Mouse (Mus musculus) cerebellum, postnatal 25 days (tissue): Measurements from ENCODE around the gene Tnks1bp1.

ENCODE experiments used
- DNase-seq, 2 experiments: peaks; one replicate each; pipeline ENCODE4 v3.0.0; 2021; ENCODE audit warnings: mixed read lengths in 2 of 2

Tnks1bp1 gene

DNA sequence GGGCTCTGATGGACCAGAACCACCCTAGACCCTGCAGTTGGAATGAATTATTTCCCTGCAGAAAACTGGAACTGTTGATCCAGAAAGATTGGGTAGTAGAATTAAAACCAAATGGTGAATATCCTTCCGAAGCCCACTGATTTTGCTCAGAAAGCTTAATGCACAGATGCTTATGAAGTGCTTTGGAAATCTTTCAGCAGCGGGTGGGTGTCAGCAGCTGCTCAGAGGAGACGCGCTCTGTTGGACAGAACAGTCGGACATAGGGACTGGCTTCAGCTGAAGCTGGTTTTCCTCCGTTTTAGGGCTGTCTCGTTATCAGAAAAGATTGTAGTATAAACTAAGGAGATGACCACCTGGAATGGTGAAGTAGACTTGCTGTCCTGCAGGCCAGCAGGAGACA is 4.2 kb upstream of the Tnks1bp1 start:
- no peak for DNase-seq

- no peak for DNase-seq
Measured at GRCm38 (mm10) chr2:85046222-85046621, 1.6 kb upstream of the Tnks1bp1 start.

DNA sequence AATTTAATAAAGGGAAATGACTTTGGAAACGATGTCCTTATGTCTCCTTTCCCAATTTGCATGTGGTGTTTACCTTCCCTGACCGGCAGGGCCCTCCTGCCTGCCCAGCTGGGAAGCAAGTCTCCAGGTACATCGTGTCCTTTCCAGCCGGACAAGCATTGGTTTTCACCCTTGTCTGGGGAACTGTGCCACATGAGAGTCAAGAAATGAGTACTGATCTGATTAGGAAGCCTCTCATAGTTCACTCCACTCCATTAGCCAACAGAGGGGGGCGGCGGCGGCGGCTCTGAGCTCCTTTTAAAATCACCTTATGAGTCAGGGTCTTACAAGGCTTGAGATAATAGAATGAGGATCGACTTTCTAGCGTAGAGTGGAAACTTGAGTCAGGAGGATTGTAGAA is 741 bp upstream of the Tnks1bp1 start:
- DNase-seq, result no peak

- peak; percentile 62 to 67 for DNase-seq
Measured at GRCm38 (mm10) chr2:85048168-85048751, 438 bp downstream of the Tnks1bp1 start.

GRCm38 (mm10) chr2:85049277-85049676 is 1.5 kb downstream of the Tnks1bp1 start:
- DNase-seq, result no peak

DNA sequence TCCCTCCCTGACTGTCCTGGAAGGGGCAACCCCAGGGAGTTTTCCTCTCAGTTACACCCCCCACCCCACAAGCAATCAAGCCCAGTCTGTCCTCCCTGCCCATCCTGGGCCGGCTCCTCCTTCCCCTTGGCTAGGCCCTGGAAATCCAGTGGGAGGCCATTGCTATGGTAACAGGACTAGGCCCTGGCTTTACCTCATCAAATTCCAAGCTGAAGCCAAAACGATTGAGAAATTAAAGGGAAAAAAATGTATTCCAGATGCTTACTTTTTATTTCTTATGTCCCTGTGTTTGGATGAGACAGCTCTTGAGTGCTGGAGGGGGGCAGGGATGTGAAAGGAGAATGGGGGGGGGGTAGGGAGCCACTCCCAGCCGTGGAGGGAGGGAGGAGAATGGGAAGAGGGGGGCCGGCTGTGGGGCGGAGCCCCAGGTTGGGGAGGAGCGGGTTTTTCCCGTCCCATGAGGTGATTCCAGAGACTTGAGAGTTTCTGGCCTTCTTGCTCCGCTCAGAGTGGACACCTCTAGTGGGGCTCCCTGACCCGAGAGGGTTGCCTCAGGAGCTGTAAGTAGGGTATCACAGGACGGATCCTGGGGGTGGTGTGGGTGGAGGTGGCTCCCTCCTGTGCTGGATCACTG is 2.3 kb downstream of the Tnks1bp1 start:
- peak in 1 of 2 experiments; percentile 26 for DNase-seq

GRCm38 (mm10) chr2:85050746-85051145 is 2.9 kb downstream of the Tnks1bp1 start:
- DNase-seq, result peak in 1 of 2 experiments; percentile 32

DNA sequence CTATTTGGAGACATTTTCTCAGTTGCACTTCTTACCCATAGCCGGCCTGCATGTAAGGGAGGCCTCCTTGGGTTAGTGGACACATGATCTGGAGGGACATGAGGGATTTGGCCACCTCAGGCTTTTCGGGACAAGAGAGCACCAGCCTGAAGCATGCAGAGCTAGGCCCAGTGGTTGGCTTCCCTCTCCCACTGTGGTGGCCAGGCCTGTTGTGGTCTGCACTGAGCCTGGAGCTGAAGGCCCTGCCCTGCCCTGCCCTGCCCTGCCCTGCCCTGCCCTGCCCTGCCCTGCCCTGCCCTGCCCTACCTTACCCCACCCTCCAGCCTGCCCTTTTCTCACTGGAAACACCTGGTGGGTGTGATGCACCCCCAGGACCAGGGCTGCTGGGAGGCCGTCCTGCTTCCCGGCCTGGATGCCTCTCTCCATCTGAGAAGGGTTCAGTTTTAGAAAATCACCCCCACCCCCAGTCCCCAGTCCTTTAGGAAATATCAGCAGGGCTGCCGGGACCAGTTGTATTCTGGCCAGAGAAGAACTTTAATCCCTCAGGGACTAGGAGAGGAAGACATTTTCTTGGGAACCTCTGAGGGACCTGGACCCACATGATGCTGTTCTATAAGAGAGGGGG is 5.5 kb downstream of the Tnks1bp1 start:
- no peak for DNase-seq

- no peak for DNase-seq
Measured at GRCm38 (mm10) chr2:85056711-85057110, 8.9 kb downstream of the Tnks1bp1 start.

GRCm38 (mm10) chr2:85059677-85060076 is 11.9 kb downstream of the Tnks1bp1 start:
- no peak for DNase-seq

DNA sequence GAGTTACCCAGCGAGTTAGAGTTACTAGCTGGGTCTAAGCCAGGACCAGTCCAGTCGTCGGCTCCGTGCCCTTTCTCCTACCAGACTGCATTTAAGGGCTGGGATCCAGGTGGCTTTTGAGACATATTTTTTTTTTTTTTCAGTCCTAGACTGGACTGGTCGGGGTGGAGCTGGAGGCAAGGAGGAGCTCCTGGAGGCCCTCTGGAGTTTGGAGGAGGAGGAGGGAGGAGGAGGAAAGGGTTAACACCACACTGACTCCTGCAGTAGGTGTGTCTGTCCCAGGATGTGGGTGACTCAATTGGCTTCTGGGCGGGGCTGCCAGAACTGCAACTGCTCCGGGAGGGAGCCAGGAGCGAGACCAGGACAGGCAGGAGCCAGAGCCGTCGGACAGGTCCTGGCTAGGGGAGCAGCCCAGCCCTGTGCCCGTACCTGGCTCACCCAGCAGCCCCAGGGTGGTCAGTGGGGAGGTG is 12.8 kb downstream of the Tnks1bp1 start:
- DNase-seq, result no peak

DNA sequence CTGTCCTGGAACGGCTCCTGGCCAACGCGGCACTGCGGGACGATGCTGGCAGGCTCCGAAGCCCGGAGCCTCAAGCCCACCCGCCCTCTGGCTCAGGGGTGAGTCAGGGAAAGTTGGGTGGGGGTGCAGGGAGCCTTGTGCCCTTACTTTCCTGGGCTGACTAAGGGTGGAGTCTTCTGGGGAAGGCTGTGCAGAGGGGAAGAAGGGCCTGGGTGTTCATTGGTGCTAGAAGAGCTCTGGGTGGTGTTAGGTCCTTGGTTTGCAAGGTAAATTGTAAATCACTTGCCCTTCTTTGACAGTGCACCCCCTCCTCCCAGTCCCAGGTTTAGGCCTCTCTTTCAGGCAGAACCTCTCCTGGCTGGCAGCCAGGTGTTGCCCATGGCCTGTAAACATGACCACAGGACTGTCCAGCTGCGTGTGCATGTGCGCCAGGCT is 13.3 kb downstream of the Tnks1bp1 start:
- DNase-seq, result no peak

DNA sequence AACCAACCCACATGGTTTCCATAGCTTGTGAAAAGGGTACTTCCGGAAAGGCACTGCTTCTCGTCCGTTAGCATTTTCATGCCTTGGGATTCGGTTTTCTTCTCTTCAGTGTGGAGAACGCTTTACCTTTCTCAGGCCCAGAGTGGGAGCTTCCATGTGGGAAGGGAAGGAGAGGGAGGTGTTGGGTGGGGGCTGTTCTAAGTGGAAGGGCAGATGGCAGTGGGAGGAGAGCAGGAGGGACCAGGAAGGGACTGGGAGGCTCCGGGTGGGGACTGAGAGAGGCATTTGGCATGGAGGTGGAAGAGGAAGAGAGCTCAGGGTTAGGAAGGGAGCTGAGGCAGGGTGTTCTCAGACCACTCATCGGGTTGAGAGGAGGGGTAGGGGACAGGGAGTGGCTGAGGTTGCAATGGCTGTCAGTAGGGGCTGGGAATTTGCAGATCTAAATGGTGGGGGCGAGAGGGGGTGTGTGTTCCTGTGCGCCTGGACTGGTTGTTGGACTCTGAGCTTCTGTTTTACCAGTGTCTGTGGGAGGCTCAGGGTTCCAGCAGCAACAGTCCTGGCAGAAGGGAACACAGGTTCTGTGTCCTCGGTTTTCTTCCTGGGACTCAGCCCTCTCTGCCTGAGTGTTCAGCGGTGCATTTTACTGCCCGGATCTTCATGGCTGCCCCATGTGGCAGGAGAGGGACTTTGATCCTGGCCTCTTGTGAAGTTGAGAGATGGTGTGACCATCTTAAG is 17.5 kb downstream of the Tnks1bp1 start:
- DNase-seq, result no peak

DNA sequence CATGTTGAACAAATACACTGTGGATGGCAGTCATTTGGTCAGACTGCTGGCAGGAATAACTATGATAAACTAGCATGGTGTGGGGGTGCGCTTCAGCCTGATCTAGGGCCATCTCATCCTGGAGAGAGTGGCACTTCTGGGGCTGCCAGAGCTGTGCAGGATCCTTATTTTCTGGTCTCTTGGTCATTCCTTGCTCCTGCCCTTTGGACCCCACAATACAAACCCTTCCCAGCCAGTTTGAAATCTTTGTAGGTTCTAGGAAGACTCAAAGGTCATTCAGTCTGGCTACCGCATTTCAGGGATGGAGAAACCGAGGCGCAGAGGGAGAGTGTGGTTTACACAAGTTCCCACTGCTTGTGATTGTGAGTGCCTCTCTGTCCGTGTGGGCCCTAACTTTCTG is 19.1 kb downstream of the Tnks1bp1 start:
- DNase-seq, result no peak

DNA sequence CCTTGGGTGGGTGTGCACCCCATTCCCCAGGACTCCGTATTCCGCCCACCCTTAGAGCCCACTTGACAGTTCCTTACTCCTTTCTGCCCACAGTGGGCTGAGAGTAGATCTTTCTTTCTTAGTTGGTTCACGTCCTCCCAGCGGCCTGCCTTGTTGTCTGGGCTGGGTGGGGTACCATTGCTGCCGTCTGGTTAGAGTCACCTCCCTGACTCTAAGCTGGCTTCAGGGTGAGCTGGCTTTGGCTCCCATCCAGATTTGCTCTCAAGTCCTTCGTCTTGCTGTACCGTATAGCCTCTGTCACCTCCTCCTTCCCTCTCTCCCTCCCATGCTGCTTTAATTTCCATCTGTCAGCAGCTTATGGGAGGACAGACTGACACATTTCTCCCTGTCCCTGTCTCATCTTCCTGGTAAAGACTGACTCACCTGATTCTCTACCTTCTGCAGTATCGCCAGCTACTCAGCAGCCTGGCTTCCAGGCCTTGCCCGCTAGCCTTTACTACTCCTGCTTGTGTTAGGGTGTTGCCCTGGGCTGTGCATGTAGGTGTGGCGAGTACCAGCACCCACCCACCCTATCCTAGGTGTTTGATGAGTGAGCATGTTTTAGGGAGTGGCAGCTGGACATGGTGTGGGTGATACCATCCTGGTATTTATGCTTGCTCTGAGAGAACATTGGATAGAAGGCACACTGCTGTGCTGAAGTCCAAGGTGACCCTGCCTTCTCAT is 20.2 kb downstream of the Tnks1bp1 start:
- DNase-seq, result no peak

DNA sequence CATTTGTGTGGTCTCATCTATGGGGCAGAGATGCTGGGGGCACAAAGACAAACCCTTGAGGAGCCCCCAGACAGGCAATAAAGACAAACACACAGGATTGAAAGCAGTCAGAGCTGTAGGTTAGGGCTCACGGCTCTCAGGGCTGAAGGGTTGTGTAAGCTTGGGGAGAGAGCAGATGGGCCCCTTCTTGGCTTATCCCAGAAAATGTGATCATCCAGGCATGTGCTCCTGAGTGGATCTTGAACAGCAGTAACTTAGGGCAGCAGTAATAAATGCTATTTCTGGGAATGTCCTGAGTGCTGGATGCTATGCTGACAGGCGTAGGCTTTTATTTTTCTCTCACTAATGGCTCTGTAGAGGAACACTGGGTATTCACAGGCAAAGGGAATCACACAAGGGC is 20.8 kb downstream of the Tnks1bp1 start:
- no peak for DNase-seq

GRCm38 (mm10) chr2:85070086-85070485 is 22.3 kb downstream of the Tnks1bp1 start:
- DNase-seq, result no peak

DNA sequence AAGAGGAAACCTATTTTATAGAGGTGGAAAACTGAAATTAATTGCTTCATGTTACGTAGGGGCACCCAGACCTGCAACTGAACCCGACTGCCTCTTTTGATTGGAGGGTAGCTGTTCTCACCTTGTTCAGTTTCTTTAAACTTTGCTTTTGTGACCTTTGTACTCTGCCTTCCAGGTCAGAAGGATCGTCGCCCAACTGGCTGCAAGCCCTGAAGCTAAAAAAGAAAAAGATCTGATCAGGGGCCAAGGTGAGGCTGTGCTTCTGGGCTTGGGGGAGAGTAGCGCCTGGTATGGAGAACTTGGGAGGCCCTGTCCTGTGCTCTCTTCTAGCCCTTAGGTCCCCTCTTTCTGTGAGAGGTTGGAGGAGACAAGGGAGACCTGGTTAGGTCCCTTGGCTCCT is 24.1 kb downstream of the Tnks1bp1 start:
- no peak for DNase-seq

DNA sequence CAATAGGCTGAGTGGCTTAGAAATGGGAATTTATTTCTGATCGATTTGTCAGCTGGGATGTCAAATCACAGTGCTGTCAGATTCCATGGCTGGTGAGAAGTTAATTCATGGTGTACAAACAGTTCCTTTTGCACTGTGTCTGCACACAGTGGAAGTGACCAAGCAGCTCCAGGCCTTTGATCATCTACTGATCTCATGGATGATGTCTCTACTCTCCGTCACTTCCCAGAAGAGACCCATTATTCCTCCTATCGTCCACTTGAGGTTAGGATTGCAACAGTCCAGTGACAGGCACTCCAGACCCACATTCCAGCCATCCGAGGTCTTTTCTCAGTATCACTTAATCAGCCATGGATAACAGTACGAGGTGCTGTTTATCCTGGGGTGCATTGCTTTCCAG is 25.9 kb downstream of the Tnks1bp1 start:
- DNase-seq, result no peak

- no peak for DNase-seq
Measured at GRCm38 (mm10) chr2:85088716-85089646, 41.2 kb downstream of the Tnks1bp1 start.

- DNase-seq, result no peak
Measured at GRCm38 (mm10) chr2:85091325-85091724, 43.5 kb downstream of the Tnks1bp1 start.

DNA sequence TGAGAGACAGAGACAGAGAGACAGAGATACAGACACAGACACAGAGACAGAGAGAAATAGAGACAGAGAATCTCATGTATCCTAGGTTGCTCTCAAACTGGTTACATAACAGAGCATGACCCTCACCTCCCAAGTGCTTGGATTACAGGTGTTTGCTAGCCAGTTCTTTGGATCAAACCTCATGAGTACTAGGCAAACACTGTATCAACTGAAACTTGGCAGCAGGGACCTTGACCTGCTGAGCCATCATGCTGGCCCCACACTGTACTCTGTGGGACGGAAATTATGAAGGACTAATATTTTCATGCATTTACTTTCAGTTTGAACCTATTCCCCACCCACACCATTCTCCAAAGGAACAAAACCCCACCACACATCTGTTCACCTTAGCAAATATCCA is 45.6 kb downstream of the Tnks1bp1 start:
- DNase-seq, result no peak
